22 mouse cellular contexts compared by ENCODE assay signal in genomic region chr9:44177405-44177804, GRCm38 (mm10). TPM values are rescaled to one million over a fixed set of nuclear protein-coding genes. Genes with fewer than 3 reads are reported as not detected.
DNase-seq lines count a peak whose midpoint lies in the region; ATAC-seq and TF ChIP-seq lines count a peak whose summit lies in the region.
"Had no signal": no experiment of that assay in that cellular context is flagged by ENCODE, and none has a peak within 500 bp of the region (broad histone marks: within the 10 kb centered on the region; RNA-seq: fewer than 3 reads in every experiment).

No protein-coding gene starts in this region.

- H3K9ac ChIP-seq in heart, embryonic 12.5 days: no peak overlapping the region
- H3K9ac ChIP-seq in intestine, postnatal 0 days (ENCODE audit: low read depth, low read length): no peak overlapping the region
- no peak overlapping the region for H3K9ac ChIP-seq in intestine, embryonic 16.5 days (ENCODE audit: low read depth, low read length)
- H3K9ac ChIP-seq: embryonic facial prominence, embryonic 12.5 days; forebrain, embryonic 15.5 days; hindbrain, embryonic 15.5 days had no signal

- DNase-seq in gastrocnemius, adult 18-20 months (ENCODE audit: low spot score): peak; percentile 27
- no peak for DNase-seq in gastrocnemius, postnatal 10 days
- no peak for DNase-seq in heart, postnatal 14 days
- DNase-seq in G1E (ENCODE audit: low spot score): no peak
- DNase-seq in adrenal gland, postnatal 10 days: no peak
- DNase-seq: adrenal gland, postnatal 14 days; B cell, adult 2 months; cerebellum, adult 11-12 months; cerebellum, adult 9-10 months; cerebellum, postnatal 25 days; gastrocnemius, postnatal 25 days; heart, adult 2 months; heart, postnatal 36 days; kidney, adult 18-20 months had no signal

- ATAC-seq in heart, embryonic 12.5 days (ENCODE audit: insufficient number of reproducible peaks, low FRiP score): no peak
- ATAC-seq in intestine, postnatal 0 days: no peak
- ATAC-seq in intestine, embryonic 16.5 days: no peak
- ATAC-seq in G1E (ENCODE audit: extremely low read depth, insufficient number of reproducible peaks, low FRiP score, poor library complexity, severe bottlenecking): peak; percentile 71
- ATAC-seq: CD4-positive, CD25-positive, alpha-beta regulatory T cell, adult 4 months; forebrain, embryonic 15.5 days; inflammation-experienced regulatory T-cells, adult 6 months had no signal

- WGBS in heart, embryonic 12.5 days: 54% methylated on average over 2 of the region's 2 CpGs
- 59% methylated on average over 2 of the region's 2 CpGs for WGBS in intestine, postnatal 0 days
- 90% methylated on average over 2 of the region's 2 CpGs for WGBS in intestine, embryonic 16.5 days

- H3K4me1 ChIP-seq in heart, embryonic 12.5 days (replicated peaks): peaks cover 40% of the 10 kb centered on the region
- H3K4me1 ChIP-seq in intestine, postnatal 0 days (replicated peaks; ENCODE audit: control insufficient read depth, insufficient read depth, low read length): no peaks in the 10 kb centered on the region; the same call in 1 of the 2 replicates
- H3K4me1 ChIP-seq in intestine, embryonic 16.5 days (ENCODE audit: control insufficient read depth, insufficient read depth, low read length): peaks cover 19% of the 10 kb centered on the region
- peaks cover 31% of the 10 kb centered on the region for H3K4me1 ChIP-seq in G1E (ENCODE audit: insufficient read depth, low read depth, low read length)
- H3K4me1 ChIP-seq: forebrain, embryonic 15.5 days; hindbrain, embryonic 15.5 days had no signal

- no peak for TF ChIP-seq CTCF in intestine, postnatal 0 days (IDR thresholded peaks at IDR 0.05; ENCODE audit: low read depth)
- no peak for TF ChIP-seq CTCF in G1E (IDR thresholded peaks at IDR 0.05; ENCODE audit: low read depth, low read length)

- peak overlapping the region; percentile 56 for H3K27ac ChIP-seq in heart, embryonic 12.5 days (ENCODE audit: poor library complexity, severe bottlenecking)
- H3K27ac ChIP-seq in intestine, postnatal 0 days (ENCODE audit: low read depth, low read length): peak overlapping the region; percentile 15; the same call in 1 of the 2 replicates
- H3K27ac ChIP-seq in intestine, embryonic 16.5 days (ENCODE audit: low read length): no peak overlapping the region
- H3K27ac ChIP-seq: embryonic facial prominence, embryonic 12.5 days; forebrain, embryonic 15.5 days; hindbrain, embryonic 15.5 days had no signal

- H3K4me3 ChIP-seq in heart, embryonic 12.5 days: no peak overlapping the region
- no peak overlapping the region for H3K4me3 ChIP-seq in intestine, postnatal 0 days (ENCODE audit: low read depth, low read length)
- no peak overlapping the region for H3K4me3 ChIP-seq in intestine, embryonic 16.5 days (ENCODE audit: low read length)
- no peak overlapping the region for H3K4me3 ChIP-seq in G1E (ENCODE audit: low read depth, low read length)
- H3K4me3 ChIP-seq: embryonic facial prominence, embryonic 12.5 days; forebrain, embryonic 15.5 days; heart, adult 2 months; hindbrain, embryonic 15.5 days had no signal

- no peaks in the 10 kb centered on the region for H3K9me3 ChIP-seq in heart, embryonic 12.5 days (replicated peaks)
- no peaks in the 10 kb centered on the region for H3K9me3 ChIP-seq in intestine, postnatal 0 days (ENCODE audit: control insufficient read depth)
- no peaks in the 10 kb centered on the region for H3K9me3 ChIP-seq in intestine, embryonic 16.5 days (ENCODE audit: control insufficient read depth, low read length)
- peaks cover 3% of the 10 kb centered on the region; the same call in 1 of the 2 replicates for H3K9me3 ChIP-seq in G1E (replicated peaks)
- H3K9me3 ChIP-seq: embryonic facial prominence, embryonic 12.5 days; forebrain, embryonic 15.5 days; hindbrain, embryonic 15.5 days had no signal

- intact Hi-C loops in heart, postnatal 14 days (cut with DNase I): no loop called here

- no peak overlapping the region for H3K4me2 ChIP-seq in heart, embryonic 12.5 days
- H3K4me2 ChIP-seq in intestine, postnatal 0 days (replicated peaks; ENCODE audit: low read depth): no peak overlapping the region
- no peak overlapping the region for H3K4me2 ChIP-seq in intestine, embryonic 16.5 days (ENCODE audit: low read depth, low read length)
- H3K4me2 ChIP-seq: embryonic facial prominence, embryonic 12.5 days; forebrain, embryonic 15.5 days; hindbrain, embryonic 15.5 days had no signal

- H3K27me3 ChIP-seq in heart, embryonic 12.5 days (replicated peaks): no peaks in the 10 kb centered on the region
- no peaks in the 10 kb centered on the region for H3K27me3 ChIP-seq in intestine, postnatal 0 days (replicated peaks; ENCODE audit: control insufficient read depth, insufficient read depth, low read length)
- H3K27me3 ChIP-seq in intestine, embryonic 16.5 days (replicated peaks; ENCODE audit: control insufficient read depth, insufficient read depth, low read length): no peaks in the 10 kb centered on the region
- H3K27me3 ChIP-seq in G1E (ENCODE audit: insufficient read depth, low read length): no peaks in the 10 kb centered on the region
- H3K27me3 ChIP-seq: embryonic facial prominence, embryonic 12.5 days; forebrain, embryonic 15.5 days; hindbrain, embryonic 15.5 days had no signal

- peaks cover 27% of the 10 kb centered on the region for H3K36me3 ChIP-seq in heart, embryonic 12.5 days
- peaks cover 6% of the 10 kb centered on the region; the same call in 1 of the 2 replicates for H3K36me3 ChIP-seq in intestine, postnatal 0 days (ENCODE audit: control insufficient read depth, insufficient read depth)
- H3K36me3 ChIP-seq in intestine, embryonic 16.5 days (ENCODE audit: control insufficient read depth, insufficient read depth, low read length): 0 out of 2 replicates have a peak, but pooled peaks cover 2% of the 10 kb centered on the region
- peaks cover 61% of the 10 kb centered on the region for H3K36me3 ChIP-seq in G1E (replicated peaks)
- H3K36me3 ChIP-seq: embryonic facial prominence, embryonic 12.5 days had no signal

RNA-seq across cellular contexts. Expression of gene Mcam, which starts 43.1 kb away (rescaled TPM):
- 10 to 100 TPM; 19.8 to 32.9 TPM for total RNA-seq in gastrocnemius, adult 18-20 months (2021)
- 100 to 1,000 TPM; 107 to 115 TPM for total RNA-seq in gastrocnemius, postnatal 10 days (2021)
- polyA plus RNA-seq in heart, embryonic 12.5 days (2016; fragmentation: Nextera tagmentation; extraction: Ambion mirVana): 129 and 130 TPM in 2 replicates
- total RNA-seq in heart, postnatal 14 days (2021): 10 to 100 TPM; 81.2 to 82.3 TPM
- polyA plus RNA-seq in intestine, postnatal 0 days (2015; fragmentation: Nextera tagmentation; extraction: Ambion mirVana): 31.5 and 34.0 TPM in 2 replicates
- polyA plus RNA-seq in intestine, embryonic 16.5 days (2015; fragmentation: Nextera tagmentation; extraction: Ambion mirVana): 42.9 and 45.1 TPM in 2 replicates
- total RNA-seq in G1E (2014; fragmentation: Nextera tagmentation) (not detected in 2 replicates), G1E (2017) (0.06 and 0.16 TPM in 2 replicates)
- not detected in 2 replicates for polyA plus RNA-seq in G1E (2012)
- 100 to 1,000 TPM in 1 of 2 experiments, 10 to 100 TPM in 1; 85.0 to 114 TPM for total RNA-seq in adrenal gland, postnatal 10 days (2021)

RNA-seq across cellular contexts. Expression of gene Cbl, which starts 56.4 kb away (rescaled TPM):
- 1 to 10 TPM; 7.1 to 7.5 TPM for total RNA-seq in gastrocnemius, adult 18-20 months (2021)
- total RNA-seq in gastrocnemius, postnatal 10 days (2021): 10 to 100 TPM; 15.8 to 22.1 TPM
- polyA plus RNA-seq in heart, embryonic 12.5 days (2016; fragmentation: Nextera tagmentation; extraction: Ambion mirVana): 18.3 and 20.0 TPM in 2 replicates
- total RNA-seq in heart, postnatal 14 days (2021): 10 to 100 TPM; 26.4 to 31.2 TPM
- polyA plus RNA-seq in intestine, postnatal 0 days (2015; fragmentation: Nextera tagmentation; extraction: Ambion mirVana): 5.8 and 6.7 TPM in 2 replicates
- 10.9 and 11.2 TPM in 2 replicates for polyA plus RNA-seq in intestine, embryonic 16.5 days (2015; fragmentation: Nextera tagmentation; extraction: Ambion mirVana)
- total RNA-seq in G1E (2014; fragmentation: Nextera tagmentation) (137 and 159 TPM in 2 replicates), G1E (2017) (23.6 and 25.5 TPM in 2 replicates)
- polyA plus RNA-seq in G1E (2012): 17.2 and 20.3 TPM in 2 replicates
- total RNA-seq in adrenal gland, postnatal 10 days (2021): 10 to 100 TPM; 28.2 to 32.4 TPM

Comparison
In these comparisons a context has a peak if more than half of its experiments do, and no peak if none do; other contexts are left out.
1. RNA of gene Mcam, which starts 43.1 kb away (total RNA-seq): 107 to 115 TPM in gastrocnemius, postnatal 10 days, 85.0 to 114 TPM in adrenal gland, postnatal 10 days, 81.2 to 82.3 TPM in heart, postnatal 14 days and 19.8 to 32.9 TPM in gastrocnemius, adult 18-20 months; 0.06 to 0.16 TPM in G1E; every median in the first group is over 10 times any median in the second.